Mouse (Mus musculus): ENCODE results near the gene C1qtnf5. TPM values are rescaled to one million over a fixed set of nuclear protein-coding genes. Genes with fewer than 3 reads are reported as not detected.

C1qtnf5 gene
- polyA plus RNA-seq, 1 experiment from 2014 or later, result 2.5 TPM

DNA sequence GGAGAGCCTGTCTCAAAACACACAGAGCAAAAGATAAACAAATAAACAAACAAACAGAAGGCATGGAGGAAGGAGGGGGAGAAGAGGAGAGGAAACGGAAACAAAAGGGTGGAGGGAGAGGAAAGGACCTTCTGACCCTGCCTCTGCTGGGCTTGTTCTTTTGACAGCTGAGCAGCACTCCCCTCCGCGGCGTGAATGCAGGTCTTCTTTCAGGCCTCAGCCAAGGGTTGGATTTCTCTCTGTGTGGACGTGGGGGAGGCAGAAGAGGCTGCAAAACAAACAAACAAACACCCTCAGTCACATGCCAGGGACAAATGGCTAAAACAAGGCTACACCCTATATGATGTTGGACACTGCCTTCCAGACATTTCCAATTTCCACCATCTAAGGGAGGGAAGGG, 18.0 kb downstream of the C1qtnf5 start:
- no peak overlapping the region for H3K4me2 ChIP-seq (ENCODE audit: low read depth, low read length)
- 57% methylated on average over 5 of the region's 5 CpGs for WGBS
- H3K9me3 ChIP-seq (replicated peaks; ENCODE audit: control insufficient read depth, low read length), result no peaks in the 10 kb centered on the region
- no peak overlapping the region for H3K9ac ChIP-seq (ENCODE audit: low read length)
- H3K36me3 ChIP-seq (ENCODE audit: control insufficient read depth, insufficient read depth, low read length), result no peaks in the 10 kb centered on the region
- H3K27me3 ChIP-seq (ENCODE audit: control insufficient read depth, insufficient read depth, low read length), result no peaks in the 10 kb centered on the region
- no peak overlapping the region for H3K27ac ChIP-seq (ENCODE audit: low read length)
- no peak for ATAC-seq (ENCODE audit: insufficient read depth, low FRiP score)
- no peak overlapping the region for H3K4me3 ChIP-seq (replicated peaks; ENCODE audit: low read length)
- H3K4me1 ChIP-seq (ENCODE audit: control insufficient read depth, insufficient read depth, low read length), result peaks cover 25% of the 10 kb centered on the region

DNA sequence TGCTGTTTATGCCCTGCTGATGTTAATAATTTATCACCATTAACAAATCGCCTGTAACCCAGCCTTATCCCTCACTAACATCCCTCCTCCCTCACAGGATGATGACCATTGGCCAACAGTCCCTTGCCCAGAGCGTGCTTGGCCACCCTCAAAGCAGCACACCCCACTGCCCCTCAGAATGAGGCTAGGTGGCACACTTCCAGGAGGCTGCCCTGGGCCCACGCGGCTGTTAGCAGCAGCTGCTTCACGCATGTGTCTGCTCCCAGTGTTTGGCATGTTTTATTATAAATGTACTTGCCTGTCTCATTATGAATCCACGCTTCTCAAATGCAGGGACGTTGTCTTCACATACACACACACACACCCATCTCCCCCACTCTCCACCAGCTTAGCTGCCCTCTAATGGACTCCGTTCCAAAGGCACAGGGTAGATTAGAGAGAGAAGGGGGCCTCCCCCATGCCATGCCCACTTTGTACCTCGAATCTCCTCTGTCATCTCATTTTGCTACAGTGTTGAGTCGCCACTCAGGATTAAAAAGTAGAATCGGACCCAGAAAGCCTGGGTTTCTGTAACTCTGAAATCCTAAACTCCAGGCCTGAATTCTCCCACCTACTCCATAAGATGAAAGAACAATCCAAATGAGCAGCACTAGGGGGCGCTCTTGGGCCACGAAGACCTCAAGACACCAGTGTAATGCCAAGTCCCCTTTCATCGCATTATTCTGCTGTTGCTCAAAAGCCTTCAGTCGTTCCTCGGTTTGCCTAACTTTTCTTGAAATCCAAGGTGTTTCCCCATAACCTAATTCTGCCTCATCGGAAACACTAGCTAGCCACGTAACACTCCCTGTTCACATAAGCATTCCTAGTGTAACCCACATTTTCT, 18.7 kb downstream of the C1qtnf5 start:
- Histone ChIP-seq H3K36me3 (ENCODE audit: control insufficient read depth, insufficient read depth, low read length) (no peaks in the 10 kb centered on the region), H3K4me1 (ENCODE audit: control insufficient read depth, insufficient read depth, low read length) (peaks cover 32% of the 10 kb centered on the region), H3K27me3 (ENCODE audit: control insufficient read depth, insufficient read depth, low read length) (no peaks in the 10 kb centered on the region), H3K4me3 (replicated peaks; ENCODE audit: low read length) (0 out of 2 replicates have a peak overlapping the region, but pooled peaks have one; percentile 13), H3K27ac (ENCODE audit: low read length) (peak overlapping the region; percentile 56), H3K9ac (ENCODE audit: low read length) (no peak overlapping the region), H3K9me3 (replicated peaks; ENCODE audit: control insufficient read depth, low read length) (no peaks in the 10 kb centered on the region), H3K4me2 (ENCODE audit: low read depth, low read length) (peak overlapping the region; percentile 35)
- ATAC-seq (ENCODE audit: insufficient read depth, low FRiP score), result 0 out of 2 replicates have a peak, but pooled peaks have one; percentile 25
- 22% methylated on average over 18 of the region's 18 CpGs for WGBS

- no peak overlapping the region for H3K4me2 ChIP-seq (ENCODE audit: low read depth, low read length)
- 84% methylated on average over 3 of the region's 3 CpGs for WGBS
- H3K27ac ChIP-seq (ENCODE audit: low read length), result peak overlapping the region; percentile 56
- no peak overlapping the region for H3K4me3 ChIP-seq (replicated peaks; ENCODE audit: low read length)
- H3K9me3 ChIP-seq (replicated peaks; ENCODE audit: control insufficient read depth, low read length), result no peaks in the 10 kb centered on the region
- H3K4me1 ChIP-seq (ENCODE audit: control insufficient read depth, insufficient read depth, low read length), result peaks cover 34% of the 10 kb centered on the region
- H3K36me3 ChIP-seq (ENCODE audit: control insufficient read depth, insufficient read depth, low read length), result no peaks in the 10 kb centered on the region
- no peak overlapping the region for H3K9ac ChIP-seq (ENCODE audit: low read length)
- no peaks in the 10 kb centered on the region for H3K27me3 ChIP-seq (ENCODE audit: control insufficient read depth, insufficient read depth, low read length)
- no peak for ATAC-seq (ENCODE audit: insufficient read depth, low FRiP score)
These were observed 19.7 kb downstream of the C1qtnf5 start for GRCm38 (mm10) chr9:44126746-44127145.

- H3K9me3 ChIP-seq (replicated peaks; ENCODE audit: control insufficient read depth, low read length), result no peaks in the 10 kb centered on the region
- H3K9ac ChIP-seq (ENCODE audit: low read length), result no peak overlapping the region
- H3K27me3 ChIP-seq (ENCODE audit: control insufficient read depth, insufficient read depth, low read length), result no peaks in the 10 kb centered on the region
- H3K4me3 ChIP-seq (replicated peaks; ENCODE audit: low read length), result no peak overlapping the region
- peak overlapping the region; percentile 25; the same call in 1 of the 2 replicates for H3K27ac ChIP-seq (ENCODE audit: low read length)
- H3K4me2 ChIP-seq (ENCODE audit: low read depth, low read length), result no peak overlapping the region
- peaks cover 34% of the 10 kb centered on the region for H3K4me1 ChIP-seq (ENCODE audit: control insufficient read depth, insufficient read depth, low read length)
- no peaks in the 10 kb centered on the region for H3K36me3 ChIP-seq (ENCODE audit: control insufficient read depth, insufficient read depth, low read length)
- WGBS, result 48% methylated on average over 3 of the region's 3 CpGs
- ATAC-seq (ENCODE audit: insufficient read depth, low FRiP score), result no peak
These were observed 20.3 kb downstream of the C1qtnf5 start for GRCm38 (mm10) chr9:44127351-44127801.

DNA sequence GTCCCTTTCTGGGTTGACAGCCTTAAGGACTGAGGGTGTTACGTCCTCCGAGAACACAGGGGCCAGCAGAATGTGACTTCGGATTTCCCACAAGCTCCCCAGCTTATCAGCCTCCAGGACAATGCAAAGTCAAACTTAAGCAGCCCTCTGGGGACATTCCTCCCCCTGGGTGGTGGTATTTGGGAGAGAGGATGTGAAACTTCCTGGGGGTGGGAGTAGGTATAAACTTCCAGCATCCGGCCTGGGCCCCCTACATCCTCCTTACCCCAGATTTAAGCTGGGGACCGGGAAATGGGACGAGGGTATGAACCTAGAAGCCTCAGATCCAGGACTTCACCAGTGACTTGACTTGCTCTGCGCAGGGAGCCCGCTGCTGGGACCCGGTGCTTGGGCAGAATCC, 22.6 kb downstream of the C1qtnf5 start:
- WGBS, result 7% methylated on average over 9 of the region's 9 CpGs
- peak overlapping the region; percentile 95 for H3K27ac ChIP-seq (ENCODE audit: low read length)
- no peaks in the 10 kb centered on the region for H3K36me3 ChIP-seq (ENCODE audit: control insufficient read depth, insufficient read depth, low read length)
- H3K9me3 ChIP-seq (replicated peaks; ENCODE audit: control insufficient read depth, low read length), result no peaks in the 10 kb centered on the region
- H3K4me1 ChIP-seq (ENCODE audit: control insufficient read depth, insufficient read depth, low read length), result peaks cover 46% of the 10 kb centered on the region
- no peak; the same call in 1 of the 2 replicates for ATAC-seq (ENCODE audit: insufficient read depth, low FRiP score)
- no peaks in the 10 kb centered on the region for H3K27me3 ChIP-seq (ENCODE audit: control insufficient read depth, insufficient read depth, low read length)
- peak overlapping the region; percentile 70 for H3K4me2 ChIP-seq (ENCODE audit: low read depth, low read length)
- H3K4me3 ChIP-seq (replicated peaks; ENCODE audit: low read length), result peak overlapping the region; percentile 45
- H3K9ac ChIP-seq (ENCODE audit: low read length), result peak overlapping the region; percentile 74

GRCm38 (mm10) chr9:44130034-44130433, 23.0 kb downstream of the C1qtnf5 start:
- H3K27ac ChIP-seq (ENCODE audit: low read length), result peak overlapping the region; percentile 95
- no peaks in the 10 kb centered on the region for H3K27me3 ChIP-seq (ENCODE audit: control insufficient read depth, insufficient read depth, low read length)
- H3K9ac ChIP-seq (ENCODE audit: low read length), result peak overlapping the region; percentile 74
- ATAC-seq (ENCODE audit: insufficient read depth, low FRiP score), result peak; percentile 71
- H3K9me3 ChIP-seq (replicated peaks; ENCODE audit: control insufficient read depth, low read length), result no peaks in the 10 kb centered on the region
- peak overlapping the region; percentile 70 for H3K4me2 ChIP-seq (ENCODE audit: low read depth, low read length)
- no peaks in the 10 kb centered on the region for H3K36me3 ChIP-seq (ENCODE audit: control insufficient read depth, insufficient read depth, low read length)
- peak overlapping the region; percentile 45 for H3K4me3 ChIP-seq (replicated peaks; ENCODE audit: low read length)
- WGBS, result under 1% methylated on average over 27 of the region's 27 CpGs
- peaks cover 46% of the 10 kb centered on the region for H3K4me1 ChIP-seq (ENCODE audit: control insufficient read depth, insufficient read depth, low read length)

- ATAC-seq (ENCODE audit: insufficient read depth, low FRiP score), result peak; percentile 25
- 21% methylated on average over 19 of the region's 19 CpGs for WGBS
- peak overlapping the region; percentile 45 for H3K4me3 ChIP-seq (replicated peaks; ENCODE audit: low read length)
- no peaks in the 10 kb centered on the region for H3K36me3 ChIP-seq (ENCODE audit: control insufficient read depth, insufficient read depth, low read length)
- H3K9ac ChIP-seq (ENCODE audit: low read length), result peak overlapping the region; percentile 74
- H3K4me1 ChIP-seq (ENCODE audit: control insufficient read depth, insufficient read depth, low read length), result peaks cover 43% of the 10 kb centered on the region
- H3K27ac ChIP-seq (ENCODE audit: low read length), result peak overlapping the region; percentile 95
- H3K27me3 ChIP-seq (ENCODE audit: control insufficient read depth, insufficient read depth, low read length), result no peaks in the 10 kb centered on the region
- no peaks in the 10 kb centered on the region for H3K9me3 ChIP-seq (replicated peaks; ENCODE audit: control insufficient read depth, low read length)
- peak overlapping the region; percentile 70 for H3K4me2 ChIP-seq (ENCODE audit: low read depth, low read length)
These were observed 23.7 kb downstream of the C1qtnf5 start for GRCm38 (mm10) chr9:44130581-44131275.

- peaks cover 44% of the 10 kb centered on the region for H3K4me1 ChIP-seq (ENCODE audit: control insufficient read depth, insufficient read depth, low read length)
- 0 out of 2 replicates have a peak overlapping the region, but pooled peaks have one; percentile 10 for H3K4me2 ChIP-seq (ENCODE audit: low read depth, low read length)
- no peak for ATAC-seq (ENCODE audit: insufficient read depth, low FRiP score)
These were observed 24.2 kb downstream of the C1qtnf5 start for GRCm38 (mm10) chr9:44131276-44131590.

GRCm38 (mm10) chr9:44132200-44132599, 25.2 kb downstream of the C1qtnf5 start:
- WGBS, result 63% methylated on average over 5 of the region's 5 CpGs
- Histone ChIP-seq H3K4me1 (ENCODE audit: control insufficient read depth, insufficient read depth, low read length) (peaks cover 43% of the 10 kb centered on the region), H3K27ac (ENCODE audit: low read length) (no peak overlapping the region; the same call in 1 of the 2 replicates), H3K9ac (ENCODE audit: low read length) (no peak overlapping the region), H3K9me3 (replicated peaks; ENCODE audit: control insufficient read depth, low read length) (no peaks in the 10 kb centered on the region), H3K27me3 (ENCODE audit: control insufficient read depth, insufficient read depth, low read length) (no peaks in the 10 kb centered on the region), H3K36me3 (ENCODE audit: control insufficient read depth, insufficient read depth, low read length) (no peaks in the 10 kb centered on the region), H3K4me2 (ENCODE audit: low read depth, low read length) (no peak overlapping the region), H3K4me3 (replicated peaks; ENCODE audit: low read length) (no peak overlapping the region)
- no peak for ATAC-seq (ENCODE audit: insufficient read depth, low FRiP score)

More at GRCm38 (mm10) chr9:44131276-44131590, 24.2 kb downstream of the C1qtnf5 start:
- H3K9ac ChIP-seq (ENCODE audit: low read length), result 0 out of 2 replicates have a peak overlapping the region, but pooled peaks have one; percentile 19
- no peaks in the 10 kb centered on the region for H3K9me3 ChIP-seq (replicated peaks; ENCODE audit: control insufficient read depth, low read length)
- no peak overlapping the region for H3K4me3 ChIP-seq (replicated peaks; ENCODE audit: low read length)
- H3K27me3 ChIP-seq (ENCODE audit: control insufficient read depth, insufficient read depth, low read length), result no peaks in the 10 kb centered on the region
- peak overlapping the region; percentile 95 for H3K27ac ChIP-seq (ENCODE audit: low read length)
- no peaks in the 10 kb centered on the region for H3K36me3 ChIP-seq (ENCODE audit: control insufficient read depth, insufficient read depth, low read length)
- WGBS, result 55% methylated on average over 7 of the region's 7 CpGs
